Mouse (Mus musculus): Measurements from ENCODE around the gene Ube2h.

The Ube2h gene

DNA sequence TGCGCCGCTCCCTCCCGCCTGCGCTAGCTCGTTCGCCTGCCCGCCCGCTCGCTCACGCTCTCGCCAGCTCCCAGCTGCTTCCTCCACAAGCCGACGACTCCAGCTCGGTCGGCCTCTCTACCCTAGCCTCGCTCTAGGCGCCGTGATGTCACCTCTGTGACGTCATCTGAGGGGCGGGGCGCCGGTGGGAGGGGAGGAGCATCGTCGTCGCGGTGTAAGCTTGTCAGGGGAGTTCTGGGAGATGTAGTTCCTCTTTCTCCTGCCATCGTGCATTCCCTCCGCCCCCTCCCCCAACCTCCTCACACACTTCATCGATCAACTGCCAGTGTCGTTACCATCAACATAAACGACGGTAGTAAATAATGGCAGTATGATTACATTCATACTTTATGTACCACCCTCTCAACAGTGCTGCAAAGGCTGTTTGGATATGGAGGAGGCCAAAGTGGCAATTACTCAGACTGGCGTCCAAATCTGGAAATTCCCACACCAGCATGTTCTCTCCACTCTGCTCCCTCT, at the start of gene Ube2h:
Gene Ube2h (minus strand): TSS at position 141 of the 519 bp plus-strand sequence.
- peak; percentile 100 for DNase-seq (ENCODE audit: low read depth)

DNA sequence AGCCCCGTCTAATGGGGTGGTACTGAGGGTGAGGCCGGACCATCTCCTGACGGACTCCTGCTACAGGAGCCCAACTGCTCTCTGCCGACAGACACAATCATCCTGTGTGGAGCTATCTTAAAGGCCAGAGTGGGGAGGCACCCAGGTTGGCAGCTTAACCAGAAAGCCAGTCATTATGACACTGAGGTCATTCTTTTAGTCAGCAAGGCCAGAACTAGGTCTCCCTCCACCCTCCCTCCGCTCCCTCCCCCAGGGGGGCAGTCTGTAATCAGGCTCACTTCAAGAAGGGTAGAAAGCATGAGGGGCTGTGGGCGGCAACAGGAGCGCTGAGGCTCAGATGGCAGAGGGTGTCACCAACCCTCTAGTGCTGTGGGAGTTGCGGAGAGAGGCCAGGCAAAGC, 49.3 kb upstream of the Ube2h start:
- no peak for DNase-seq (ENCODE audit: low read depth)

DNA sequence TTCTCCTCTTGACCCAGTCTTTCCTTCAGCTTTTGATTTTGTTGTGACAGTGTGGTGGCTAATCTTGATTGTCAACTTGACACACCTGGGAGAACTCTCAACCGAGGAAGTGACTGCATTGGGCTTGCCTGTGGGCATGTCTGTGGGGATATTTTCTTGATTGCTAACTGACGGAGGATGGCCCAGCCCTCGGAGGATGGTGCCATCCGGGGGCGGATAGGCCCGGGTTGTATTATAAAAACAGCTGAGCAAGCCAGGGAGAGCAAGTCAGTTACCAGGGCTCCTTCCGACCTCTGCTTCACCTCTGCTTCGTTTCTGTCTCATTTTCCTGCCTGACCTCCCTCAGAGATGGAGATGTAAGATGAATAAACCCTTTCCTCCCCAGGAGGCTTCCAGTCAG, 48.4 kb upstream of the Ube2h start:
- DNase-seq (ENCODE audit: low read depth), result no peak

DNA sequence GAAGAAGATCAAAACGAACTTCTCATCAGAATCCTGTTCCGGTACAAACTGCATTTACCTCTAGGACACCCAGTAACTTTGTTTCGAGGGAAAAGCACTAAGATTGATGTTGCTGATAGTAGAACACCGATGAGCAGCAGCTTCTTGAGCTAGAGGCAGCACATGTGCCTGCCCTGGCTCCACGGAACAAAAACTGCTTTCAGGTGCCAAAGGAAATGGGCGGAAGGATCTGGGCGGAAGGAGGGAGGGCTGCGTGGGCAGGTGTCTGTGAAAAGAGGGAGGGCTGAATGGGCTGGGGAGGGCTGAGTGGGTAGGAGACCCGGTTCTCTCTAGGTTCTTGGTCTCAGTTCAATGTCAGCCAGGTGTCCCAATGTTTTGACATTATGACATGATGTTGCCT, 47.0 kb upstream of the Ube2h start:
- no peak for DNase-seq (ENCODE audit: low read depth)

DNA sequence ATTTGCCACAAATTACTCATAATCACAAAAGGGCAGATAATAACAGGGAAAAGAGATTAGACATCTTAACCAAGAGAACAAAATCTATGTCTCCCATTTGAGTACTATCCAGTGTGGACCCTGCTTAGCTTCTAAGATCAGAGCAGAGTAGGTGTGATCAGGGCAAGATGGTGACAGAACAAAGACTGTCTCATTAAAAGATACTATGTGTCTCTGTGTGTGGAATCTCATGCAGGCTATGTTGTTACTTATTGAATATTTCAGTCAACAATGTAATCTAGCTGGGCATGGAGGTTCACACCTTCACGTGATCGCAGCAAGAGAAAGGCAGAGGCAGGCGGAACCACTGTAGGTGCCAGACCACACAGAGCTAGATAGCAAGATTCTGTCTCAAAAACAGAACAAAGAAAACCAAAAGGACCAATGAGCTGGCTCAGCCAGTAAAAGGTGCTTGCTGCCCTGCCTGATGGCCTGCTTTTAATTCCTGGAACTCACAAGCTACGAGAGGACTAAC, 43.0 kb upstream of the Ube2h start:
- no peak for DNase-seq (ENCODE audit: low read depth)

DNA sequence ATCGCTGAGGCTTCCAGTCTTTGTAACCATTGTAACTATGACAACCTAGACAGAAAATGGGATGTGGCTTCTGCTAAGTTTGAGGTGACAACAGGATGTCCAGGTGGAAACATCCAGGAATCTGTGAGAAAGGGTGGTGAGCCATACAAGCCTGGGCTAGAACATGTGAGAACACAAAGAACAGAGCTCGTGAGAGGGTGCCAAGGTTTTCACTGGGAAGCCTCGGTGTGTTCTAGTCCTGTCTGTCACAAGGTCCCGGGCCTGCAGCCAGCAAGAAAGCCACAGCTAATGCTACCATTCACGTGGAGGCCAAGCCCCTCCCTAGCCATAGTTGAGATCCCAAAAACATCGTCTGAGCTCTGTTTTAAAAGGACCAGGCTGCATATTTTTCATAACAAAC, 42.4 kb upstream of the Ube2h start:
- peak; percentile 63 for DNase-seq (ENCODE audit: low read depth)

DNA sequence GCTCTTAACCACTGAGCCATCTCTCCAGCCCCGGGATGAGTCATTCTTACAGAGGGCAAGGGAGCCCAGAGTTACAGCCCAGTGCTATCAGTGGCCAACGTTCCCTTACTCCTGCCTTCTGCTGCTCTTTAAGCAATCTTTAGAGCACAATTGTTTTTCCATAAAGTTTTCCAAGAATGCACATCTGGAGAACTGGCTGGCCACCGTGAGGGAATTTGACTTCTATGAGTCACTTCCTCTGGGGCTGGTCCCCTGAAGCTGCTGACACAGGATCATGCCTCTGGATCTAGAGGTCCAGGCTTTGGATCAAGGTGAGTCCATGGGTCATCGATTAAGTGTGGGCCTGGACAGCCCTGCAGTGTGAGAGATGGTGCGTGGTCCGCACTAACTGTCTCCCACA, 39.7 kb upstream of the Ube2h start:
- peak; percentile 90 for DNase-seq (ENCODE audit: low read depth)

DNA sequence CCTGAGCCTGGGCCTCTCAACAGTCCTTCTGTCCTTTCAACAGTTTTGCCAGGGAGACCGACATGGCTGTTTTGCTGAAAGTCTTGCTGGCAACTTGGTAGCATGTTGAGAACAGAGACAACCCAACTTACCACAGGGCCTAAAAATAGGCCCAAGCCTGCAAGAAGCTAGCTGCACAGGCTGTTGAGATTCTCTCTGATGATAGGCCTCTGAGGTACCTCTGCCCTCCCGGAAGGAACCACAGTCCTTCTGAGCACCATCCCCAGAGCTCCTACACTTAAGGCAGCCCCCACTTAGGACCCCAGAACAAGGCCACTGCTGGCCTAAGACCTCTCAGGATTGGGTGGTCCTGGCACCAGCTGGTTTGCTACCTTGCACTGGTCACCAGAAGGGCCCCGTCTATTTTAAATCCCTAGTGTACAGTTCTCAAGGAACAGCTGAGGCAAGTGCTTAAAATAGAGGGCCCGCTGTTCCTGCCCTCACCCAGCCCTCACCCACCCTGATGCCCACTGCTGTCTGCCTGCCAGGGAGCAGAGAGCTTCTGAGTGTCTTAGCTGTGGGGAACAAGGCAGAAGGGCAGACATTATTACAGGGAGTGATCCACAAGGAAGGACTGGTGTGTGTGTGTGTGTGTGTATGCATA, 36.0 kb upstream of the Ube2h start:
- no peak for DNase-seq (ENCODE audit: low read depth)

DNA sequence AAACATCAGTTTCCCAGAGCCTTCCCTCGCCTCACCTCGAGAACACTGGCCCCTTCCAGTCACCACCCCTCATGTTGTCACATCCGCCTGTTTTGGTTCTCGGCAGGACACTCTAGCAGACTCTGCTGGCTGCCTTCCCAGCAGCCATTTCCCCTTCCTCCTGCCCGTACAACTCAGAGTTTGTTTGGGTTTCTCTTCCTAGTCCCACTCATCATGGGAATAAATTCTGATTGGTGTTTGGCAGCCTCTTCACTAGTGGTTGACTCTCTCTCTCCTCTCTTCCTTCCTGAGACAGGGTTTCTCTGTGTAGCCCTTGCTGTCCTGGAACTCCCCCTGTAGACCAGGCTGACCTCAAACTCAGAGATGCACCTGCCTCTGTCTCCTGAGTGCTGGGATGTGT, 32.6 kb upstream of the Ube2h start:
- peak; percentile 67 for DNase-seq (ENCODE audit: low read depth)

DNA sequence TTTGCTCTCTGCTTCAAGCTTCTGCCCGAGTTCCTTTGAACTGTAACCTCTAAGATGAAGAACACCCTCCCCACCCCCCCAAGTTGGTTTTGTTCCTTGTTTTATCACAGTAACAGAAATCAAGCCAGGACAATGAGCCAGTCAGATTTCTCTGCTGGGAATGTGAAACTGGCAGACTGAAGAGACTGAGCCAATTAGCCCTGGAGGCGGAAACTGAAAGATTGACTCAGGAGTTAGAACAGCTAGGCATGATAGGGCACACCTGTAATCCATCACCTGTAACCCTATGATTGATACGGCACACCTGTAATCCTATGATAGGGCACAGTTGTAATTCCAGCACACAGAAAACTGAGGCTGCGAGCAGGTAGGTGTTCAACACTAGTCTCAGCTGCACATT, 27.9 kb upstream of the Ube2h start:
- DNase-seq (ENCODE audit: low read depth), result peak; percentile 60

DNA sequence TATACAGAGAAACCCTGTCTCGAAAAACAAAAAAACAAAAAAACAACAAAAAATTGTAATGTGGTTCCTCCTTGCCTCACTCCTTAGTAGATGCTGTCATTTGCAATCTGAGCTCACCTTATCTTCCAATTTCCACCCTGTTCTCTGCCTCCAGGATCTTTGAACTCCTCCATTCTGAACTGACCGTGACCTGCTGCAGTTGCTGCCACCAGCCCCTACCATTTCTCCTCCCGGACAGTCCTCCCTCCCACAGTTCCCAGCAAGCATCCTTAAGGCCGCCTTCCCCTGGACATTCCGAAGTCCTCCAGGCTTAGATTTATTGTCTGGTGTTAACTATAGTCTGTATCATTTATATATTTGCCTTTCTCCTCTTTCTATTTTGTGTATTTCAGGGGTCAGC, 26.4 kb upstream of the Ube2h start:
- no peak for DNase-seq (ENCODE audit: low read depth)

DNA sequence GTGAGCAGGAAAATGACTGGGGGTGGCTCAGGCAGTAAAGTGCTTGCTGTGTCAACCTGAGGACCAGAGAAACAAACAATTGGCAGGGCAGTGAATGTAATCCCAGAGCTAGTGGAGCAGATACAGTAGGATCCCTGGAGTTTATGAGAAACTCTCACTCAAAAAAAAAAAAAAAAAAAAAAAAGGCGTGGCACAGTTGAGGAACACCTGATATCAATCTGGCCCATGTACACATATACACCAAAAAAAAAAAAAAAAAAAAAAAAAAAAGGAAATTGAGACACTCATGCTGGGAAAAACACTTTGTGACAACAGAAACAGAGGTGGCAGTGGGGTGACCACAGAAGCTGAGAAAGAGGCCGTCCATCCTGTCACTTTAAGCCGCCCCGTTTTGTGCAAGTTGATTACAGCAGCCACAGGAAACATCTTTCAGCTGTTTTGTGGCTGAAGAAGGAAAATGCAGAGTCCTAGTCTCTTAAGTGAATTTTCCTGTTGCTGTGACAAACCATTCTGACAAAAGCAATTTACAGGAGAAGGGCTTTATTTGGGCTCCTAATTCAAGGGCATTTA, 21.7 kb upstream of the Ube2h start:
- no peak for DNase-seq (ENCODE audit: low read depth)

DNA sequence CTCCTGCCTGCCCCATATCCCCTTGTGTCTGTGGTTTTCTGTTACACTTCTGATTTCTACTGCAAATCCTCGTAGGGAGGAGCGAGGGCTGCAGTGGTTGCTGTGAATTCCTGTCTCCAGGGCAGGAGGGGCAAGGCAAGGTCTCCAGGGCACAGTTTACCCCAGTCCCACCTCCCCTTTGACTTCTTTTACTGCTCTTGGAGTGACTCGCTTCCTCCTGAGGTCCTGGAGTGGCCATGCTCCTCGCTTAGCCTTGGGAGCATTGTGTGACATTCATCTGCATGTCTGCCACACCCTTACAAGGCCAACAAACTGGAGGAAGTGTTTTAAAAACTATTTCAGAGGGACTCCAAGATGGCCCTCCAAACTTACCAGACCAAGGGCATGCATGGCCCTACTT, 16.7 kb upstream of the Ube2h start:
- no peak for DNase-seq (ENCODE audit: low read depth)

DNA sequence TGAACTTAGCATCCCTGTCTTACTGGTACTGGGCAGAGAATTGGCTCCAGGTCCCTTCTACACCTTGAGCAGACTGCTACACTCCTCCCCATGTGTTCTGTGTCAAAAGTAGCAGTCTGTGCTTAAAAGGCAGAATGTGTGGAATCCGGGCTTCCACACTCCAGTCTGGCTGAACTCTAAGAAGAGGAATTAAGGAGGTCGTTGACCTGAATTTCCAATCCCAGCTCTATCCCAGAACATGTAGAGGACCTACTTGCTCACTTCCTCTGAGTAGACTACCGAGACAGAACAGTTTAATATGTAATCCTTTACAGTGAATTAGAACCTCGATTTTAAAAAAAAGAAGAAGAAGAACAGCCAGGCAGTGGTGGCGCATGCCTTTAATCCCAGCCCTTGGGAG, 14.9 kb upstream of the Ube2h start:
- no peak for DNase-seq (ENCODE audit: low read depth)

DNA sequence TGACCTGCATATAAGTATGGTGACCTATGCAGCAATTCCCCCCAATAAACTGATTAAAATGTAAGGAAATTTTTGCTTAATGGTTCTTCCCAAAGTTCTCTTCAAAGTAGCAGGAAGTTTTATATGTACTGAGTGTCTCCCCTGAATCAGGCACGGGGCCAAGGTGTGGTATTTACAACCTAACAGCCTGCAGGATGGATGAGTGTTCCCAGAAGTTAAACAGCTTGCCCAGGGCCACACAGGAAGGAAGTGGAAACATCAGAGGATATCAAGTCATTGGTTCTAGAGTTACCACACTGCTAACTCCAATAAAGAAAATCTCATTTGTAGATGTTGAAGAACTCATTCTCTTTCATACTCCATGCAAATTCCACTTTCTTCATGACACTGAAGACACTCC, 7.7 kb upstream of the Ube2h start:
- DNase-seq (ENCODE audit: low read depth), result no peak

DNA sequence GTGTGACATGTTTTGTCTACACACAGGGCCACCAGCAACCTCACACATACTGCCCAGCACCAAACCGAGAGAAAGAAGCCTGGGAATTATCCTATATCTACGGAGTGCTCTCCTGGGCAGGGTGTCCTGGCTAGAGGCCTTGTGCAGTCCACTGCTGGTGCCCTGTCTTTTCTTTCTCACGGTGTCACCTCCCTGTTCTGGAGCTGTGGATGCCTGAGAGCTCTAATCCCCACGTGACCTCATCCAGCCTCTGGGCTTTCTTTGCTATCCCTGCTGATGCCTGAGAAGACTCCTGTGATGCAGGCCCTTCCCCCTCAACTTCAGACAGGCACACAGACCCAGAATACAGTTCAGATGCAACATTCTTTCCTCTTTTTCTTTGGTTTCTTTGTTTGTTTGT, 4.4 kb upstream of the Ube2h start:
- no peak for DNase-seq (ENCODE audit: low read depth)

DNA sequence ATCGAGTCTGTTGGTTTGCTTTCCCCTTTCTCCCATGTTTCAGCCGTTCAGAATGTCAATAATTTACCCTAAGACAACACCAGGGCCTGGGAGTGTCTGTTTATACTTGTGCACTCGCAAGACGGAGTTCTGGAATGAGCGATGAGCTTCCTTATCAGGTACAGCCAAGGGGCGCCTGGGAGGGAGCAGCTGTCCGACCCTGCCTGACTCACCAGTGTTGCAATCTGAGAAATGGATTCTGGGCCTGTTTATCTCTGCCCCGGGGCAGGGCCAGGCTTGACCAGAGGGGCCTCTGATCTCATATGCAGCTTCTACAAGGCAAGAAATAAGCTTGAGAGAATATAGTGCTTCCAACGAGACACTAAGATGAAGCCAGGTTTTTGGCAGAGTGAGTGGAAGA, 3.4 kb upstream of the Ube2h start:
- peak; percentile 86 for DNase-seq (ENCODE audit: low read depth)

DNA sequence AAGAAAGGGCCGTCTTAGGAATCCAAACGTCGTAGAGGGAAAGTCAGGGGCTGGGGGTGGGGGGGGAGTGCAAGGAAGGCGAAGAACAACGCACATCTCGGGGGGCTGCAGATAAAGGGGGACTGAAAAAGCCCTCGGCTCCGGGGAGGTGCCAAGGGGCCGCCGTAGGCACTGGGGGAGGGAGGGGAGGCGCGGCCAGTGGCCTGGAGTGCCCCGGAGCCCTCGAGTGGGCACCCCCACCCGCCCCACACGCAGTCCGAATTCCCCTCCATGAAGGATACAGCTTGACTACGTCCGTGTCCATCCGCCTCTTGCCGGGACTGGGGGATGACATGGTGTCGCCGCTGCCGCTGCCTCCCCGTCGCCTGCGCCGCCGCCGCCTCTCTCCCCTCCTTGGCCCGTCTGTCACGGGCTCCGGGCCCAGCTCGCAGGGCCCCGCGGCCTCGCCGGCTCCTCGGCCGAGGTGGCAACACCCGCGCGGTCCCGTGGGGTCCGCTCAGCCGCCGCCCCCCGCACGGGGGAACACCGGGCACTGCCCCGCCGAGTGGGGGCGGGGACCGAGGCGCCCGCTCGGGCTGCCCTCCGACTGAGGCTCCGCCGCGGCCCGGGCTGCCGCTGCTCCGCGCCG, 454 bp downstream of the Ube2h start:
- peak; percentile 55 for DNase-seq (ENCODE audit: low read depth)

DNA sequence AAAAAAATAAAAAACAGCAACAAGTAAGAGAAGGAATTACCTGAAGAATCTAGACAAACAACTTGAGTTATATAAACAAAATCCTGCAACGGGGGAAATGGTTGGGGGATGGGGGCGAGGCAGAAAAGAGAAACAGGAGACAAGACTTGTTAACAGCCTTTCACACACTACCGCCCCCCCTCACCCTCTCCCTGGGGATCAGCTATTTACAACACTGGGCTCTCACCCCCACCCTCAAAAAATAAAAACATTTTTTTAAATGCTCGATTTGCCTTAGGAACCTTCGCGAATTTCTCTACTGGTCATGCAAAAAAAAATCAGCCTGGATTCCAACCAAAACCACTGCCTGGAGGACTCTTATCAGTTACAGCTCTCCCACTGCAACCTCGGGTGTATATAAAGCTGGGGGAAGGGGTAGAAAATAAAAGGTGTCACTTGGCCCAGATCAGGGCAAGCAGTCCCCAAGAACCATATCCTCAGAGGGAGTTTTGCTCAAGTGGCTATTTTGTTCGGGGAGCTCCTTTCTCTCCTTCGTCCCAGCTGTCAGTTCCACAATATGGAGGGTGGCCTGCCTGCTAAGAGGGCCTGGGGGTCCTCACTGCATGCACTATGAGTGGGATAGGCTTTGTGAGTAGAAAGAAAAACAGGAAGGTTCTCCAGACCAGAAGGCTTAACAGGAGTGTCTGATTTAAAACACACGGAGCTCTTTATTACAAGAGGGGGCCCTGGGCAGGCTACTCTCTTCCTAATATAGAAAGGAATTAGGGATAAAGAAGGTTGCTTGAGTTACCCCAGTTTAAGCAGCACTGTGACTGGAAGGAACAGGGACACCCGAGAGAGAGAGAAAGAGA, 1.3 kb downstream of the Ube2h start:
- DNase-seq (ENCODE audit: low read depth), result peak; percentile 69

DNA sequence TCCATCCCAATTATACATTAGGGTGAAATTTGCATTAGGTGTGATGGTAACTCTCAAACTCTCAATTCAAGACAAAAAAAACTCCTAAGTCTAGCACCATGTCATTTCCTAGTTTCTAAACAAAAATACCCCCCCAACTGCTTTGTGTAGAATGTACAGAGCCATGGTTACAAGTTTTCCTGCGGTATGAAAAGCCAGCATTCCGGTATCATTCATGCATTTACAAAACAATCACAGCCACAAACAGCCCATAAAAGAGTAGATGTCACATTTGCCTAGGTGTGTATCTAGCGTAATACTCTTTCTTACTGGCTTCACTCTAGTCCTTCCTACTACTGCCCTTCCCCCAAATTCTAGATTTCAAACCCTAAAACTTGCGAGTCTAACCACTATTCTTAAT, 2.2 kb downstream of the Ube2h start:
- DNase-seq (ENCODE audit: low read depth), result no peak

DNA sequence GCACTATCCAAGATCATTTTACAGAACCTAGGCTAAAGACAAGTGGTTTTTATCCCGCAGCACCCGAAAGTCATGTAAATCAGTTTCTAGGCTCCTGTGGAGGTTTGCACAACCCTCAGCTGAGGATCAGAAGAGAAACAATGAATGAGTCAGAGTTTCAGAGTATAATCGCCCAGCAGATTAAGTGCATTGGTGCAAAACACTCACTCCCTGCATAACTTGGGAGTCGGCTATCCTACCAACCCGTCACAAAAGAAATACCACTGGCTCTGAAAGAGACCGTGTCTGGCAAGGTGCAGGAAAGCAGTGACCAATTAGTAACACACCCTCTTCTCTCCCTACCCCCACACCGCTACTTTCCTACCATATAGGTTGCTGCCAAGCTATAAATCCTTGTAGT, 3.4 kb downstream of the Ube2h start:
- peak; percentile 76 for DNase-seq (ENCODE audit: low read depth)

DNA sequence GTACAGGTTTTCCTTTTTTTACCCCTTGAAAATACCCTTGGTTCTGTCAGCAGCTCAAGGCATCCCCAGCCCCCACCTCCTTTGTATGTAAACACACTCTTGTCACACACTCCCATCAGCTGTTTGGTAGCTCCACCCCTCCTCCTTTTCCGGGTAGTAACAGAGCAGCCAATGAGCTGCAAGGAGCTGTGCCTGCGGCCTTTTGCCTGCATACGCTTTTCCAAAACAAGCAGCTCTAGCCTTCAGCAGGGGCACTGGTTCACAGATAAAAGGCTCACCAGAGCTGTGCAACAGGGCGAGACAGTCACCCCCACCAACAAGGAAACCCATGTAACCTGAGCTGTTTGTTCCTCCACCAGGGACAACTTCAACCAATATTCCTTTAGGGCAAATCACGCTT, 4.0 kb downstream of the Ube2h start:
- DNase-seq (ENCODE audit: low read depth), result peak; percentile 83

DNA sequence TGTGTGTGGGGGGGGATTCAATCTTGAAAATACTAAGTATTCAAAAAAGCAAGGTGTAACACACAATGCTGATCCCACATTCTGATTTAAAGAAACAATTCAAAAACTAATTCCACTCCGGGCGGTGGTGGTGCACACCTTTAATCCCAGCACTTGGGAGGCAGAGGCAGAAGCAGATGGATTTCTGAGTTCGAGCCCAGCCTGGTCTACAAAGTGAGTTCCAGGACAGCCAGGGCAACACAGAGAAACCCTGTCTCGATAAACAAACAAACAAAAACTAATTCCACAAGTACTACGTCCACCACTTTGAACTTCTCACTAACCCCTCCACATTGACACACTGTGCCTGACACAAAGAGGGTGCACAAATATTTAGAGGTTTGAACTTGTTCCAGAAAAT, 4.7 kb downstream of the Ube2h start:
- DNase-seq (ENCODE audit: low read depth), result no peak
